Mouse (Mus musculus): Measurements from ENCODE around the gene Gm9049. TPM values are rescaled to one million over a fixed set of nuclear protein-coding genes. Genes with fewer than 3 reads are reported as not detected.
"Not testable (repeated sequence)": the region's sequence is repeated elsewhere in the genome, so short reads cannot be mapped to it uniquely, and the experiment has no call there.

The Gm9049 gene
- total RNA-seq (2021) = not detected

GRCm38 (mm10) chr10:118354005-118354404 is at the start of gene Gm9049:
Gene Gm9049, minus strand, starts transcription at chr10:118354105.
- DNase-seq = not testable (repeated sequence)

GRCm38 (mm10) chr10:118399917-118400316 is 46.0 kb upstream of the Gm9049 start:
- intact Hi-C loops (cut with DNase I) = no loop called here

More at GRCm38 (mm10) chr10:118354005-118354404, at the start of gene Gm9049:
- intact Hi-C loops (cut with DNase I) = not testable (repeated sequence)

GRCm38 (mm10) chr10:118370443-118370842 is 16.5 kb upstream of the Gm9049 start:
- peak; percentile 63 to 73 for DNase-seq
- intact Hi-C loops (cut with DNase I) = loop anchor here (1.0 kb wide), 1 partner anchor 213 kb away; no protein-coding TSS in a partner anchor

More at GRCm38 (mm10) chr10:118399917-118400316, 46.0 kb upstream of the Gm9049 start:
- no peak for DNase-seq

GRCm38 (mm10) chr10:118369518-118369917 is 15.6 kb upstream of the Gm9049 start:
- DNase-seq = no peak
- intact Hi-C loops (cut with DNase I) = no loop called here

- intact Hi-C loops (cut with DNase I); DNase-seq: not testable (repeated sequence)
These were observed 5.3 kb downstream of the Gm9049 start, which contains the start of gene Gm9048 for GRCm38 (mm10) chr10:118348579-118348978. Gene Gm9048, minus strand, starts transcription at chr10:118348679.

GRCm38 (mm10) chr10:118343155-118343554 is 10.8 kb downstream of the Gm9049 start, which contains the start of gene Gm9046:
Gene Gm9046, minus strand, starts transcription at chr10:118343255.
- intact Hi-C loops (cut with DNase I); DNase-seq: not testable (repeated sequence)

- intact Hi-C loops (cut with DNase I) = not testable (repeated sequence)
These were observed 16.2 kb downstream of the Gm9049 start, which contains the start of gene Gm9045 for GRCm38 (mm10) chr10:118337731-118338130. Gene Gm9045, minus strand, starts transcription at chr10:118337831.

GRCm38 (mm10) chr10:118332308-118332707 is 21.6 kb downstream of the Gm9049 start, which contains the start of gene Gm9044:
Gene Gm9044, minus strand, starts transcription at chr10:118332408.
- intact Hi-C loops (cut with DNase I); DNase-seq: not testable (repeated sequence)

More at GRCm38 (mm10) chr10:118337731-118338130, 16.2 kb downstream of the Gm9049 start, which contains the start of gene Gm9045:
- DNase-seq = not testable (repeated sequence)

GRCm38 (mm10) chr10:118326869-118327268 is 27.0 kb downstream of the Gm9049 start, which contains the start of gene Gm9040:
Gene Gm9040, minus strand, starts transcription at chr10:118326969.
- intact Hi-C loops (cut with DNase I) = not testable (repeated sequence)

GRCm38 (mm10) chr10:118319024-118319423 is 34.9 kb downstream of the Gm9049 start:
- intact Hi-C loops (cut with DNase I) = no loop called here
- no peak for DNase-seq

More at GRCm38 (mm10) chr10:118326869-118327268, 27.0 kb downstream of the Gm9049 start, which contains the start of gene Gm9040:
- not testable (repeated sequence) for DNase-seq

GRCm38 (mm10) chr10:118302133-118302532 is 51.8 kb downstream of the Gm9049 start:
- intact Hi-C loops (cut with DNase I); DNase-seq: not testable (repeated sequence)

Other genes with a start within 250 kb of the Gm9049 start
- 1 to 10 TPM; 4.3 to 6.1 TPM for gene Mdm1, start 212.3 kb downstream of the Gm9049 start, total RNA-seq (2021)
- gene Il22, start 149.2 kb downstream of the Gm9049 start, total RNA-seq (2021) = not detected
- under 1 TPM; 0.31 to 0.49 TPM for gene Gm32717, start 113.3 kb downstream of the Gm9049 start, total RNA-seq (2021)
- under 1 TPM; 0.31 to 0.49 TPM for gene Gm32802, start 95.4 kb downstream of the Gm9049 start, total RNA-seq (2021)
- not detected for gene Iltifb, start 59.1 kb downstream of the Gm9049 start, total RNA-seq (2021)
- gene Gm9040, start 27.1 kb downstream of the Gm9049 start, total RNA-seq (2021) = not detected
- gene Gm9044, start 21.7 kb downstream of the Gm9049 start, total RNA-seq (2021) = not detected
- gene Gm9045, start 16.3 kb downstream of the Gm9049 start, total RNA-seq (2021) = not detected
- gene Gm9046, start 10.8 kb downstream of the Gm9049 start, total RNA-seq (2021) = not detected
- gene Gm9048, start 5.4 kb downstream of the Gm9049 start, total RNA-seq (2021) = not detected
- not detected for gene Ifng, start 86.9 kb upstream of the Gm9049 start, total RNA-seq (2021)

All from heart, postnatal 36 days (tissue).